Mouse (Mus musculus): ENCODE data around the gene Abhd15.

DNA sequence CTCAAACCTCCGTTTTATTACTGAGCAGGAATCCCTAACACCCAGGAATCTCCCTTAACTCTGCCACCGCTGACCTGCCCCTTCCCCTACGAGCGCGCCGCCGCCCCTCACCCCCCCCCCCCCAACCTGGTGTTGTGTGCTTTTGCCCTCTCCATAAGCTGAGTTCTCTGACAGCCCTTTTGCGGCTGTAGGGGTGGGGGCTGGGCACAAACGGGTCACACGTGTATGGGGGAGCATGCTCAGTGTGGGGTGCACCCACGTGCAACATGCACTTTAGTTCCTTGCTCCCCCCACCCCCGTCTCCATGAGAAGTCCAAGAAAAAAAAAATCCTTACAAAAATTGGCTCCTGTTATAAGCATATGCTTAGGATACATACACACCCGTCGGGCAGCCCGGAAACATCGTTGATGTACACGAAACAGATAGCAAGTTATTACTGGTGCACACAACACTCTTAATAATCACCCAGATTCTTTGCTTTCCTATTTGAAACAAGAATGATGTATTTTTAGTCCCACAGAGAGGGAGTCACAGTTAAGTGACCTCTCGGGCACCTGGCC lies 22.5 kb upstream of the Abhd15 start:
- TF ChIP-seq CTCF (IDR thresholded peaks at IDR 0.05; ENCODE audit: extremely low read depth, insufficient read depth, insufficient read length, insufficient replicate concordance), result no peak
- no peak for TF ChIP-seq POLR2A (IDR thresholded peaks at IDR 0.05; ENCODE audit: low read depth, low read length)
